Comparison of ENCODE assay signal across 10 mouse cellular contexts in the genomic region with DNA sequence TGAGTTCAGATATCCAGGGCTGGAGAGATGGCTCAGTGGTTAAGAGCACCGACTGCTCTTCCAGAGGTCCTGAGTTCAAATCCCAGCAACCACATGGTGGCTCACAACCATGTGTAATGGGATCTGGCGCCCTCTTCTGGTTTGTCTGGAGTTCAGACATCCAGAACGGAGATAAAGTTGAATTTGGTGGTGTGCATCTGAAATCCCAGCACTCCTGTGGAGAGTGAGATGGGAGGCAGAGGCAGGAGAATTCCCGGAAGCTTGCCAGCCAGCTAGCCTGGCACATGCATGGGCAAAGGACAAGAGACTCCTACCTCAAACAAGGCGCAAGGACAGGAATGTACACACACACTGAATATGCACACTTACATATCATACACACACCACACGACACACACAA. TPM values are rescaled to one million over a fixed set of nuclear protein-coding genes. Genes with fewer than 3 reads are reported as not detected.
DNase-seq lines count a peak whose midpoint lies in the region; ATAC-seq lines count a peak whose summit lies in the region.
"Had no signal": no experiment of that assay in that cellular context is flagged by ENCODE, and none has a peak within 500 bp of the region (broad histone marks: within the 10 kb centered on the region; RNA-seq: fewer than 3 reads in every experiment).

No protein-coding gene starts in this region.

- H3K9ac ChIP-seq in heart, embryonic 12.5 days = no peak overlapping the region
- H3K9ac ChIP-seq in forebrain, embryonic 16.5 days (replicated peaks; ENCODE audit: low read depth, low read length) = no peak overlapping the region

- H3K4me1 ChIP-seq in heart, embryonic 12.5 days (replicated peaks) = peaks cover 84% of the 10 kb centered on the region
- peaks cover 93% of the 10 kb centered on the region for H3K4me1 ChIP-seq in megakaryocyte, embryonic 14.5 days
- H3K4me1 ChIP-seq in forebrain, embryonic 16.5 days (replicated peaks; ENCODE audit: control insufficient read depth, insufficient read depth, low read length) = peaks cover 56% of the 10 kb centered on the region

- peaks cover 23% of the 10 kb centered on the region for H3K36me3 ChIP-seq in heart, embryonic 12.5 days
- H3K36me3 ChIP-seq in megakaryocyte, embryonic 14.5 days (replicated peaks; ENCODE audit: low read length) = peaks cover 66% of the 10 kb centered on the region
- peaks cover 7% of the 10 kb centered on the region; the same call in 1 of the 2 replicates for H3K36me3 ChIP-seq in forebrain, embryonic 16.5 days (ENCODE audit: control insufficient read depth, insufficient read depth)

- no peaks in the 10 kb centered on the region for H3K9me3 ChIP-seq in heart, embryonic 12.5 days (replicated peaks)
- H3K9me3 ChIP-seq in megakaryocyte, embryonic 14.5 days = no peaks in the 10 kb centered on the region
- H3K9me3 ChIP-seq in forebrain, embryonic 16.5 days (ENCODE audit: control insufficient read depth, low read length) = no peaks in the 10 kb centered on the region

- H3K27ac ChIP-seq in heart, embryonic 12.5 days (ENCODE audit: poor library complexity, severe bottlenecking) = peak overlapping the region; percentile 32
- no peak overlapping the region for H3K27ac ChIP-seq in forebrain, embryonic 16.5 days (ENCODE audit: low read length)

- H3K4me2 ChIP-seq in heart, embryonic 12.5 days = peak overlapping the region; percentile 82; the same call in 1 of the 2 replicates
- peak overlapping the region; percentile 100 for H3K4me2 ChIP-seq in forebrain, embryonic 16.5 days (ENCODE audit: low read length)

- DNase-seq in heart, postnatal 4 days = no peak
- peak; percentile 47 for DNase-seq in lung, postnatal 14 days
- DNase-seq in adipocyte (ENCODE audit: low spot score) = no peak
- DNase-seq in layer of hippocampus, postnatal 25 days (ENCODE audit: extremely low spot score in 1 of 2, low spot score in 1 of 2) = no peak
- DNase-seq: adrenal gland, postnatal 10 days; right cerebral cortex, postnatal 4 days had no signal

- ATAC-seq in heart, embryonic 12.5 days (ENCODE audit: insufficient number of reproducible peaks, low FRiP score) = no peak
- ATAC-seq in megakaryocyte, adult 5-6 weeks (ENCODE audit: poor library complexity, severe bottlenecking) = no peak
- ATAC-seq in forebrain, embryonic 16.5 days = no peak

- H3K4me3 ChIP-seq in heart, embryonic 12.5 days = no peak overlapping the region
- peak overlapping the region; percentile 96 for H3K4me3 ChIP-seq in megakaryocyte, embryonic 14.5 days (replicated peaks)
- H3K4me3 ChIP-seq in forebrain, embryonic 16.5 days (replicated peaks; ENCODE audit: low read length) = no peak overlapping the region

- H3K27me3 ChIP-seq in heart, embryonic 12.5 days (replicated peaks) = no peaks in the 10 kb centered on the region
- H3K27me3 ChIP-seq in megakaryocyte, embryonic 14.5 days (replicated peaks) = no peaks in the 10 kb centered on the region
- H3K27me3 ChIP-seq in forebrain, embryonic 16.5 days (replicated peaks; ENCODE audit: control insufficient read depth, insufficient read depth, low read length) = no peaks in the 10 kb centered on the region

- whole genome bisulfite sequencing in heart, embryonic 12.5 days = 82% methylated on average over 6 of the region's 6 CpGs
- WGBS in forebrain, embryonic 16.5 days = 83% methylated on average over 6 of the region's 6 CpGs

RNA-seq across cellular contexts. Expression of a gene that starts 4.6 kb away (rescaled TPM):
- polyA plus RNA-seq in heart, embryonic 12.5 days (2016; fragmentation: Nextera tagmentation; extraction: Ambion mirVana) = 36.3 and 38.0 TPM in 2 replicates
- total RNA-seq in heart, postnatal 4 days (2021) = 10 to 100 TPM; 83.0 to 90.4 TPM
- polyA plus RNA-seq in megakaryocyte, embryonic 14.5 days (2012; ENCODE audit: insufficient read depth, low replicate concordance) = 302 and 455 TPM in 2 replicates
- total RNA-seq in megakaryocyte, adult 5-6 weeks (2015) = 42.4 and 46.0 TPM in 2 replicates
- 8.0 and 11.6 TPM in 2 replicates for total RNA-seq in megakaryocyte, adult 5-6 weeks (2017)
- 68.7 and 68.9 TPM in 2 replicates for polyA plus RNA-seq in forebrain, embryonic 16.5 days (2015; fragmentation: Nextera tagmentation; extraction: Ambion mirVana)
- 100 to 1,000 TPM; 247 to 262 TPM for total RNA-seq in layer of hippocampus, postnatal 25 days (2021)

RNA-seq across cellular contexts. Expression of a gene that starts 37.1 kb away (rescaled TPM):
- polyA plus RNA-seq in heart, embryonic 12.5 days (2016; fragmentation: Nextera tagmentation; extraction: Ambion mirVana) = 2.9 and 4.3 TPM in 2 replicates
- total RNA-seq in heart, postnatal 4 days (2021) = 10 to 100 TPM; 11.6 to 12.1 TPM
- polyA plus RNA-seq in megakaryocyte, embryonic 14.5 days (2012; ENCODE audit: insufficient read depth, low replicate concordance) = 7.3 and 31.9 TPM in 2 replicates
- 21.3 and 23.2 TPM in 2 replicates for total RNA-seq in megakaryocyte, adult 5-6 weeks (2015)
- 48.0 and 54.2 TPM in 2 replicates for total RNA-seq in megakaryocyte, adult 5-6 weeks (2017)
- 23.3 and 25.6 TPM in 2 replicates for polyA plus RNA-seq in forebrain, embryonic 16.5 days (2015; fragmentation: Nextera tagmentation; extraction: Ambion mirVana)
- 10 to 100 TPM; 20.0 to 29.8 TPM for total RNA-seq in layer of hippocampus, postnatal 25 days (2021)

RNA-seq across cellular contexts. Expression of a gene that starts 57.9 kb away (rescaled TPM):
- polyA plus RNA-seq in heart, embryonic 12.5 days (2016; fragmentation: Nextera tagmentation; extraction: Ambion mirVana) = 12.4 and 15.7 TPM in 2 replicates
- 10 to 100 TPM; 11.3 to 12.8 TPM for total RNA-seq in heart, postnatal 4 days (2021)
- polyA plus RNA-seq in megakaryocyte, embryonic 14.5 days (2012; ENCODE audit: insufficient read depth, low replicate concordance) = 4.5 and 4.7 TPM in 2 replicates
- total RNA-seq in megakaryocyte, adult 5-6 weeks (2015) = 5.1 and 10.1 TPM in 2 replicates
- total RNA-seq in megakaryocyte, adult 5-6 weeks (2017) = 4.7 and 7.2 TPM in 2 replicates
- 26.1 and 30.8 TPM in 2 replicates for polyA plus RNA-seq in forebrain, embryonic 16.5 days (2015; fragmentation: Nextera tagmentation; extraction: Ambion mirVana)
- 10 to 100 TPM; 38.5 to 60.6 TPM for total RNA-seq in layer of hippocampus, postnatal 25 days (2021)
